Comparison of ENCODE assay signal across 12 mouse cellular contexts in genomic region chr16:64758561-64759244, GRCm38 (mm10). TPM values are rescaled to one million over a fixed set of nuclear protein-coding genes. Genes with fewer than 3 reads are reported as not detected.
DNase-seq lines count a peak whose midpoint lies in the region; ATAC-seq lines count a peak whose summit lies in the region.
"Had no signal": no experiment of that assay in that cellular context is flagged by ENCODE, and none has a peak within 500 bp of the region (broad histone marks: within the 10 kb centered on the region; RNA-seq: fewer than 3 reads in every experiment).

No protein-coding gene starts in this region.

- no peaks in the 10 kb centered on the region for H3K27me3 ChIP-seq in heart, embryonic 15.5 days
- H3K27me3 ChIP-seq: forebrain, embryonic 12.5 days had no signal

- no peak overlapping the region for H3K4me2 ChIP-seq in heart, embryonic 15.5 days
- H3K4me2 ChIP-seq: forebrain, embryonic 12.5 days had no signal

- peaks cover 10% of the 10 kb centered on the region for H3K36me3 ChIP-seq in heart, embryonic 15.5 days

- peaks cover 15% of the 10 kb centered on the region for H3K4me1 ChIP-seq in heart, embryonic 15.5 days (replicated peaks)
- H3K4me1 ChIP-seq: forebrain, embryonic 12.5 days; hindbrain, embryonic 10.5 days had no signal

- WGBS in heart, embryonic 15.5 days: 34% methylated on average over 6 of the region's 6 CpGs

- H3K9me3 ChIP-seq in heart, embryonic 15.5 days (replicated peaks): peaks cover 10% of the 10 kb centered on the region

- peak; percentile 71 for ATAC-seq in heart, embryonic 15.5 days (replicated peaks; ENCODE audit: insufficient number of reproducible peaks, insufficient read depth, low FRiP score, low read depth)
- ATAC-seq in megakaryocyte-erythroid progenitor cell, adult 5-6 weeks (replicated peaks; ENCODE audit: low FRiP score, low TSS enrichment, poor library complexity, severe bottlenecking): peak; percentile 88

- peak overlapping the region; percentile 45 for H3K27ac ChIP-seq in heart, embryonic 15.5 days
- H3K27ac ChIP-seq: forebrain, embryonic 12.5 days; hindbrain, embryonic 10.5 days; layer of hippocampus, adult 2 months; macrophage had no signal

- peak; percentile 13 for DNase-seq in urinary bladder, postnatal 14 days (ENCODE audit: low spot score)
- no peak for DNase-seq in urinary bladder, postnatal 25 days (ENCODE audit: low spot score)
- no peak for DNase-seq in B cell, adult 2 months
- no peak for DNase-seq in layer of hippocampus, adult 9-10 months (ENCODE audit: low spot score)
- no peak for DNase-seq in embryo, embryonic 10 days (ENCODE audit: low spot score)
- DNase-seq: cerebellum, postnatal 36 days had no signal

- no peak overlapping the region for H3K4me3 ChIP-seq in heart, embryonic 15.5 days
- H3K4me3 ChIP-seq: forebrain, embryonic 12.5 days; hindbrain, embryonic 10.5 days; layer of hippocampus, adult 2 months had no signal

- no peak overlapping the region for H3K9ac ChIP-seq in heart, embryonic 15.5 days
- H3K9ac ChIP-seq: forebrain, embryonic 12.5 days had no signal

RNA-seq across cellular contexts. Expression of gene 4930453N24Rik, which starts 12.3 kb away (rescaled TPM):
- polyA plus RNA-seq in heart, embryonic 15.5 days (2015; fragmentation: Nextera tagmentation; extraction: Ambion mirVana): 12.9 and 15.2 TPM in 2 replicates
- 46.7 and 55.1 TPM in 2 replicates for total RNA-seq in megakaryocyte-erythroid progenitor cell, adult 5-6 weeks (2014; fragmentation: Nextera tagmentation)
- total RNA-seq in megakaryocyte-erythroid progenitor cell, adult 5-6 weeks (2017): 34.0 and 37.4 TPM in 2 replicates
